Mouse (Mus musculus): Measurements from ENCODE around the gene Tent4a. TPM values are rescaled to one million over a fixed set of nuclear protein-coding genes. Genes with fewer than 3 reads are reported as not detected.

Tent4a gene
- polyA plus RNA-seq, 1 experiment: 16.7 TPM

DNA sequence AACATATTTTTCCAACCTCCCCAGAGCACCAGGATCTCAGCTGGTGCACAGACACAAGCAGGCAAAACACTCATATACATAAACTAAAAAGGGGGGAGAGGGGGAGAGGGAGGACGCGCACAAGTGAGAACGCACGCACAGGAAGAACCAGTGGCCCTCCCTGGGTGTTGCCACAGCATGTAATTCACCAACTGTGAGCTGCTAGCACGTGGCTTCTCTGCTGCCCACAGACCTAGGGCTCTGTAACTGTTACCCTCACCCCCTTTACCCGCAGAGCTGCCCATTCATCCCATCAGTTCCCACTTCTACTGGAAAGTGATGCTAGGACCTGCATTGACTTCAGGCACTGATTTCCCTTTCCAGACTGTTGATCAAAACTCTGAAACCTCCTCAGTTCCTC, 15.3 kb downstream of the Tent4a start:
- no peaks in the 10 kb centered on the region for H3K27me3 ChIP-seq (replicated peaks; ENCODE audit: control insufficient read depth, insufficient read depth, low read length)
- WGBS: 76% methylated on average over 6 of the region's 6 CpGs
- no peak overlapping the region for H3K27ac ChIP-seq (ENCODE audit: insufficient read depth, low read depth, low read length)
- no peak overlapping the region for H3K4me3 ChIP-seq (ENCODE audit: insufficient read depth, low read depth, low read length)
- no peaks in the 10 kb centered on the region for H3K36me3 ChIP-seq (ENCODE audit: control insufficient read depth, insufficient read depth, low read length)
- no peak for DNase-seq
- no peak for TF ChIP-seq CTCF (conservative IDR thresholded peaks at IDR 0.05; ENCODE audit: insufficient read depth, insufficient read length, low read depth, low read length)
- no peak for TF ChIP-seq POLR2A (IDR thresholded peaks at IDR 0.05; ENCODE audit: low read depth, low read length)
- H3K4me1 ChIP-seq (ENCODE audit: control insufficient read depth, insufficient read depth, low read length): peaks cover 37% of the 10 kb centered on the region

DNA sequence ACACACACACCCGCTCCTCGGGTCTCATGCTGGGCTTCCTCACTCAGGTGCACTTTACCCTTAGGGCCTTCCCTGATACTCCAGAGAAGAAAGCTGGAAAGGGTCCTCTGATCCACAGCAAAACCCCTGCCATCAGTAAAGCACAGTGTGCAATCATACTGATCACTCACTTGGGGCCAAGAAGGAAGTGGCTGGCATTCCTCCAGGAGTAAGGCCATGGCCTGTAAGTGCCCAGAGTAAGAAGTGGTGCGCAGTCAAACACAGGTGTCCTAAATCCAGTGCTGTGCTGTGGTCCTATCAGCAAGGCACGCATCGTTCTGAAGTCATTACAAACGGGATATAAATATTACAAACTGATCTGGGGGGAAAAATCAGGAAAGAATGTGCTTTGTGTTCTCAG, 17.0 kb downstream of the Tent4a start:
- no peaks in the 10 kb centered on the region for H3K27me3 ChIP-seq (replicated peaks; ENCODE audit: control insufficient read depth, insufficient read depth, low read length)
- peak; percentile 71 for DNase-seq
- TF ChIP-seq CTCF (conservative IDR thresholded peaks at IDR 0.05; ENCODE audit: insufficient read depth, insufficient read length, low read depth, low read length) (no peak), POLR2A (IDR thresholded peaks at IDR 0.05; ENCODE audit: low read depth, low read length) (no peak)
- H3K27ac ChIP-seq (ENCODE audit: insufficient read depth, low read depth, low read length): no peak overlapping the region
- H3K4me3 ChIP-seq (ENCODE audit: insufficient read depth, low read depth, low read length): no peak overlapping the region
- peaks cover 25% of the 10 kb centered on the region for H3K4me1 ChIP-seq (ENCODE audit: control insufficient read depth, insufficient read depth, low read length)
- H3K36me3 ChIP-seq (ENCODE audit: control insufficient read depth, insufficient read depth, low read length): no peaks in the 10 kb centered on the region
- 48% methylated on average over 6 of the region's 6 CpGs for WGBS

DNA sequence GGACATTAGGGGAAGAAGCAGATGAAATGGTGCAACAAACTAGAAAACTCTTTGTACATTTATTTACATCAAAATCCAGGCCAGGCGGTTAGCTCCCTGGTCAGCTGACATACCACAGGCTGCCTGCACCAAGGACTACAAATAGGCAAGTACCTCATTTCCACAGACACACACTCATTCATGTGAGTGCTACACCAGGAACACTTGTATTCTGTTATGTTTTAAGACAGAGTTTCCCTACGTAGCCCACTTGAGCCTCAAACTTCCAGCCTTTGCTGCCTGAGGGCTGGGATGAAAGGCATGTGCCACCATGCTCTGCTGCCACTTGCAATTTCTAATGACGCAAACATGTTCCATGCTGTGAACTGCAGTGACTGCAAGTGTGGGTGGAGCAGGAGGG, 19.3 kb downstream of the Tent4a start:
- H3K27ac ChIP-seq (ENCODE audit: insufficient read depth, low read depth, low read length): no peak overlapping the region
- H3K36me3 ChIP-seq (ENCODE audit: control insufficient read depth, insufficient read depth, low read length): no peaks in the 10 kb centered on the region
- H3K4me3 ChIP-seq (ENCODE audit: insufficient read depth, low read depth, low read length): no peak overlapping the region
- 77% methylated on average over 3 of the region's 3 CpGs for WGBS
- peaks cover 10% of the 10 kb centered on the region; the same call in 1 of the 2 replicates for H3K4me1 ChIP-seq (ENCODE audit: control insufficient read depth, insufficient read depth, low read length)
- H3K27me3 ChIP-seq (replicated peaks; ENCODE audit: control insufficient read depth, insufficient read depth, low read length): no peaks in the 10 kb centered on the region
- no peak for DNase-seq
- TF ChIP-seq CTCF (conservative IDR thresholded peaks at IDR 0.05; ENCODE audit: insufficient read depth, insufficient read length, low read depth, low read length): no peak
- no peak for TF ChIP-seq POLR2A (IDR thresholded peaks at IDR 0.05; ENCODE audit: low read depth, low read length)

DNA sequence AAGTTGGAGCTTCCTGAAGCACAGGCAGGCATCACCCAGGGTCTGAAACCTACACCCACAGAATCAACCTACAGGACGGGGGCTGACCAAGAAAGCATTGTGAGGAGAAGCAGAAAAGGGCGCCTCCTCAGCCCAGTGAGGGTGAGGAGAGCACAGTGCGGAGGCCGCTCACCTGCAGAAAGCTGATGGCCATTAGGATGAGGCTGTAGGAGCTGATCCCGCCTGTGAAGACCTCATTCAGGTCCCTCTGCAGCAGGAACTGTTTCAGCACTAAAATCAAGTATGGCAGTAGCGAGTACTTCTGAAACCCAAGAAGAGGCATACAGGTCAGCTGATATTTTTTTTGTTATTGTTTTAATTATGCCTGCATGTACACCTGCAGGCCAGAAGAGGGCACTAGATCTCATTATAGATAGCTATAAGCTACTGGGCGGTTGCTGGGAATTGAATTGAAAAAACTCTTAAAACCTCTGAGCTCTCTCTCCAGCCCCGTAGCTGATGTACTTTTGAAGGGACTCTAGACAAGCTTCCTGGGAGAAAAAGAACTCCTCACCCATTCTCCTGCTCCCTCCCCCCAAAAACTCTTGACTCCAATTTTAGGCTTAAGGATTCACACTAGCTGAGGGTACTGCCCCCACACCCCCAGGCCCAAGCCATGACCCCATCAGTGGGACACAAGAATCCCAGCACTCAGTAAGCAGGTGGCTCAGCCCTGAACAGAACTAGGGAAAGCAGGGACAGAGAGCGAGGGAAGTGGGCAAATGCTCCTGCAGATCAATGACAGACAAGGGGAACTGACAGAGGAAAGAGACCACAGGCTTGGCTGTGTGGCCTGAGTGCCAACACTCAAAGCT, 24.8 kb downstream of the Tent4a start:
- DNase-seq: peak; percentile 61
- WGBS: 60% methylated on average over 9 of the region's 9 CpGs

DNA sequence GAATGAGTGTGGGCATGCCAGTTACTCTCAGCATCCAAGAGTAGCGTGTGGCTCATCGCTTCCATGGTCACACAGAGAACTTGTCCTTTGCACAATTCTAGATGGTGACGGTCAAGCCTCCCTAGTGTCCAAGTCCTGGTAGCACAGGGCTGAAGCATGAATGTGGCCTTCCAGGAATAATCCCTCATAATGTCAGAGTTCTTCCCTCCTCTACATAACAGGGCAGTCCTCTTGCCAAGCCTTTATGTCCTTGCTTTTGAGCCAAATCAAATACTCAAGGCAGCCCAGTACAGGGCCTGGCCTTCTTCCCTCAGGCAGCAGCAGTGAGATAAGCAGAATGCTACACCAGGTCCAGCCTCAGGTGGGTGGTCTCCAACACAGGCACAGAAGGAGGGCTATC, 26.8 kb downstream of the Tent4a start:
- Histone ChIP-seq H3K27ac (ENCODE audit: insufficient read depth, low read depth, low read length) (no peak overlapping the region), H3K36me3 (ENCODE audit: control insufficient read depth, insufficient read depth, low read length) (peaks cover 1% of the 10 kb centered on the region; the same call in 1 of the 2 replicates), H3K27me3 (replicated peaks; ENCODE audit: control insufficient read depth, insufficient read depth, low read length) (no peaks in the 10 kb centered on the region), H3K4me3 (ENCODE audit: insufficient read depth, low read depth, low read length) (no peak overlapping the region), H3K4me1 (ENCODE audit: control insufficient read depth, insufficient read depth, low read length) (peaks cover 3% of the 10 kb centered on the region; the same call in 1 of the 2 replicates)
- WGBS: 90% methylated on average over 3 of the region's 3 CpGs
- DNase-seq: no peak
- no peak for TF ChIP-seq CTCF (conservative IDR thresholded peaks at IDR 0.05; ENCODE audit: insufficient read depth, insufficient read length, low read depth, low read length)
- no peak for TF ChIP-seq POLR2A (IDR thresholded peaks at IDR 0.05; ENCODE audit: low read depth, low read length)

More for the DNA sequence above, 24.8 kb downstream of the Tent4a start:
- Histone ChIP-seq H3K27me3 (replicated peaks; ENCODE audit: control insufficient read depth, insufficient read depth, low read length) (no peaks in the 10 kb centered on the region), H3K36me3 (ENCODE audit: control insufficient read depth, insufficient read depth, low read length) (no peaks in the 10 kb centered on the region), H3K27ac (ENCODE audit: insufficient read depth, low read depth, low read length) (no peak overlapping the region), H3K4me1 (ENCODE audit: control insufficient read depth, insufficient read depth, low read length) (no peaks in the 10 kb centered on the region), H3K4me3 (ENCODE audit: insufficient read depth, low read depth, low read length) (no peak overlapping the region)
- TF ChIP-seq CTCF (conservative IDR thresholded peaks at IDR 0.05; ENCODE audit: insufficient read depth, insufficient read length, low read depth, low read length) (no peak), POLR2A (IDR thresholded peaks at IDR 0.05; ENCODE audit: low read depth, low read length) (no peak)

DNA sequence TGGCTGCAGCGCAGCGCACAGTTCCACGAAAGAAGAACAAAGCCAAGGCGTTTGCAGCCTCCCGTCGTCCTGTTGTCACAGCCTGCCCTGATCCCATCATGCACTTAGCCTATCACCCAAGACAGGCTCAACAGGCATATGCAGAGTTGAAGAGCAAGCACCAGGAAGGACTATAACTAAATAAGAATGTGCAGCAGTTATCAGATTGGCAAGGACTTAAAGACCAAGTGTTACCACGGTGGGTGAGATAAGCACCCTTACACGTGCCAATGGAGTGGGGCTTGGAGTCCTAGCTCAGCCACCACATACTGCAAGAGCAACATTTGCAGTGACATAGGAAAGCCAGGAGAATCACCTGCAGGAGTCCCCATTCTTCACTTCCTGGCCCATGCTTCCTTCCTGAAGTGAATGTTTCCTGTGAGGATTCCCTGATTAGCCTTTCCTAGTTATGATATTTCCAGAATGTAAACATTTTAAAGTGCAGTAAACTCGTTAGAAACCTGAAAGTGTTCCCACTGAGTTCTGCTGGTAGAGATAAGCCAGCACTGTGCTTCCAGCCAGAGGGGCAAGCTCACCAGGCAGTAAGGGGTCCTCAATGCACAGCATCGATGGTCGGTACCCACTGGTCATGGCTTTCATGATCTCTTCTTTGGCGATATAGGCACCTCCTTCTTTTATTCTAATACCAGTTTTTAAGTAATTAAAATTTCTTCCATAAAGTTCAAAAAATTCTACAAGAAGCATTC, 27.9 kb downstream of the Tent4a start:
- 79% methylated on average over 12 of the region's 12 CpGs for WGBS
- no peaks in the 10 kb centered on the region for H3K27me3 ChIP-seq (replicated peaks; ENCODE audit: control insufficient read depth, insufficient read depth, low read length)
- TF ChIP-seq CTCF (conservative IDR thresholded peaks at IDR 0.05; ENCODE audit: insufficient read depth, insufficient read length, low read depth, low read length) (no peak), POLR2A (IDR thresholded peaks at IDR 0.05; ENCODE audit: low read depth, low read length) (no peak)
- peaks cover 8% of the 10 kb centered on the region; the same call in 1 of the 2 replicates for H3K4me1 ChIP-seq (ENCODE audit: control insufficient read depth, insufficient read depth, low read length)
- no peak overlapping the region for H3K27ac ChIP-seq (ENCODE audit: insufficient read depth, low read depth, low read length)
- peaks cover 1% of the 10 kb centered on the region; the same call in 1 of the 2 replicates for H3K36me3 ChIP-seq (ENCODE audit: control insufficient read depth, insufficient read depth, low read length)
- H3K4me3 ChIP-seq (ENCODE audit: insufficient read depth, low read depth, low read length): no peak overlapping the region
- no peak for DNase-seq

DNA sequence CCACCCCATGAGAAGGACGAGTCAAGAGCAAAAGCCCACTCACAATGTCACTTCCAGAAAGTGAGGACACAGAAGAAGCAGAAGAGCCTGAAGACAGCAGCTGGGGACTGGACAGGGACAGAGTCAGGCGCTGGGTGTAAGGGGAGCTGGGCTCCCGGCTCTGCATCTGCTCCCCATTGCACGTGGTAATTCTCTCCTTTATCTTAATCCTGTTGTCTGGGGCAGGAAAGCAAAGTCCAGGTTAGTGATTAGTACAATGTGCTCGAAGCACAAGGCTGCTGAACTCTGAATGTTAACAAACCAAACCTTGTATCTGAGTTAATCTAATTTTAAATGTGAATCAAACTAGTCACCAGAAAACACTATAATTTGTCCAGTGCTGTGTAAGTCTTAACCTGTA, 31.6 kb downstream of the Tent4a start:
- Histone ChIP-seq H3K4me3 (ENCODE audit: insufficient read depth, low read depth, low read length) (no peak overlapping the region), H3K4me1 (ENCODE audit: control insufficient read depth, insufficient read depth, low read length) (peaks cover 8% of the 10 kb centered on the region; the same call in 1 of the 2 replicates), H3K27ac (ENCODE audit: insufficient read depth, low read depth, low read length) (peak overlapping the region; percentile 79), H3K36me3 (ENCODE audit: control insufficient read depth, insufficient read depth, low read length) (peaks cover 1% of the 10 kb centered on the region), H3K27me3 (replicated peaks; ENCODE audit: control insufficient read depth, insufficient read depth, low read length) (no peaks in the 10 kb centered on the region)
- TF ChIP-seq CTCF (conservative IDR thresholded peaks at IDR 0.05; ENCODE audit: insufficient read depth, insufficient read length, low read depth, low read length): no peak
- no peak for TF ChIP-seq POLR2A (IDR thresholded peaks at IDR 0.05; ENCODE audit: low read depth, low read length)
- 62% methylated on average over 5 of the region's 5 CpGs for WGBS
- peak; percentile 63 for DNase-seq

Data from kidney, adult 2 months (tissue).